Mouse (Mus musculus): ENCODE data around the gene Stx5a.

DNA sequence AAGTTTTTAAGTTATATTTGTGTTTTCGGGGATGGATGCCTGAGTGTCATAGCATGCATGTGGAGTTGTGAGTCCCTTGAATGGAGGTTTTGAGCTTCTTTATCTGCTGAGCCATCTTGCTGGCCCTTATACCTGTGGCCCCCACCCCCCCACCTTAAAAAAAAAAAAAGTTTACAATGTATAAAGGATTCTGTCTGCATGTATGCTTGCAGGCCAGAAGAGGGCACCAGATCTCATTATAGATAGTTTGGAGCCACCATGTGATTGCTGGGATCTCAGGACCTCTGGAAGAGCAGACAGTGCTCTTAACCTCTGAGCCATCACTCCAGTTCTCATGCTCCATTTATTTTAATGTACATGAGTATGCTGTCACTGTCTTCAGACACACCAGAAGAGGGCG lies 6.2 kb downstream of the Stx5a start:
- TF ChIP-seq CTCF (IDR thresholded peaks at IDR 0.05; ENCODE audit: low read depth) = peak; percentile 67
- TF ChIP-seq EP300 (optimal IDR thresholded peaks at IDR 0.05) = no peak

All from stomach, postnatal 0 days (tissue).